Mouse (Mus musculus) hindbrain, embryonic 16.5 days (tissue): ENCODE data around the gene Riox2. TPM values are rescaled to one million over a fixed set of nuclear protein-coding genes. Genes with fewer than 3 reads are reported as not detected.
"Not testable (repeated sequence)": the region's sequence is repeated elsewhere in the genome, so short reads cannot be mapped to it uniquely, and the experiment has no call there.

Experiments used
- ATAC-seq: fragments of 200-750 bp; cut with Nextera tagmentation; 2 replicates; pipeline ENCODE4 v1.8.0; 2017; ENCODE audit warnings: moderate TSS enrichment, moderate library complexity
- H3K27ac ChIP-seq: fragments of 300-500 bp; sonication (generic); 2 replicates; pipeline ENCODE4 v1.5.1; 2014; ENCODE audit warnings: low read depth, mild to moderate bottlenecking, control low read depth, low read length, moderate library complexity
- H3K27me3 ChIP-seq: fragments of 300-500 bp; sonication (generic); replicated peaks from 2 replicates; pipeline ENCODE4 v1.6.1; 2014; ENCODE audit warnings: low read length; ENCODE audit not compliant: control insufficient read depth, insufficient read depth
- H3K36me3 ChIP-seq: fragments of 300-500 bp; sonication (generic); 2 replicates; pipeline ENCODE4 v1.6.1; 2014; ENCODE audit warnings: mild to moderate bottlenecking, low read length, moderate library complexity, mixed read lengths; ENCODE audit not compliant: control insufficient read depth, insufficient read depth
- H3K4me1 ChIP-seq: fragments of 300-500 bp; sonication (generic); 2 replicates; pipeline ENCODE4 v1.6.1; 2014; ENCODE audit warnings: low read depth, low read length; ENCODE audit not compliant: control insufficient read depth, insufficient read depth
- H3K4me2 ChIP-seq: fragments of 300-500 bp; sonication (generic); 2 replicates; pipeline ENCODE4 v1.6.1; 2014; ENCODE audit warnings: mild to moderate bottlenecking, low read length, control low read depth, moderate library complexity
- H3K4me3 ChIP-seq: fragments of 300-500 bp; sonication (generic); 2 replicates; pipeline ENCODE4 v1.5.1; 2014; ENCODE audit warnings: mild to moderate bottlenecking, low read length, control low read depth, moderate library complexity
- H3K9ac ChIP-seq: fragments of 300-500 bp; sonication (generic); 2 replicates; pipeline ENCODE4 v1.6.1; 2014; ENCODE audit warnings: low read depth, mild to moderate bottlenecking, control low read depth, low read length, moderate library complexity
- H3K9me3 ChIP-seq: fragments of 300-500 bp; sonication (generic); 2 replicates; pipeline ENCODE4 v1.6.1; 2014; ENCODE audit warnings: mild to moderate bottlenecking, low read length, moderate library complexity; ENCODE audit not compliant: control insufficient read depth
- WGBS: fragments of 180-500 bp; shearing (Covaris S2); extraction: QIAGEN DNeasy Blood & Tissue Kit; methylation state at CpG from one replicate; pipeline ENCODE4 v1.1.7; 2014; 5-methylcytosine and 5-hydroxymethylcytosine counted together
- polyA plus RNA-seq: library from polyadenylated mRNA; unstranded; fragments of >200 nt; fragmentation: Nextera tagmentation; extraction: Ambion mirVana; gene quantifications from 2 replicates; pipeline ENCODE4 v1.2.1, GENCODE M21; 2015

Gene Riox2
- polyA plus RNA-seq, result 16.8 and 19.0 TPM in 2 replicates

DNA sequence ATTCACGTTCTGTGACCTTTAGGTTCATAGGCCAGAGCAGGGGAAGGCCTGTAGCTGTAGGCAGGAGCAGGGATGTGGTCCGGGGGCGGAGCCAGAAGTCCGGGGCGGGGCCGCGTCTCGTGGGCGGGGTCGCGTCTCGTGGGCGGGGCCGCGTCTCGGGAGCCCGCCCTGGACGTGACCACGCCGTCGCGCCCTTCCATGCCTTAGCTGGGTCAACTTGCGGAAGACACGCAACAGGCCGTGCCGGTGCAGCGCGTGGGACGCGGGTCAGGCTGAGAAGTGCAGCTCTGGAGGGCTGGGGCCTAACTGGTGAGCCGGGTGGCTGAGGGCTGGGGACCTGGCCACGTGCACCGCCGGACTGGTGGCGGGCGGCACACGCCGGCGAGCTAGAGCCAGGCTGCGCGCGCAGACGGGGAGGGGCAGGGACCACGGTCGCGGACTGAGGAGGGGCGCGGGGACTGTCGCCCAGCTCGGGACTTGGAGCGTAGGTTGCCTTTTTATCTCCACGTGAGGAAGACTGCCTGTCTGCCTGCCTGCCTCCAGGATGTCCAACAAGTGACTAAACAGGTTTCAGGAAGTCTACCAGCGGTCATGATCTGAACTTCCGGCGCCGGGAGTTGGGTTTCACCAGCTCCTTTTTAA is at the start of gene Riox2:
Gene Riox2 (plus strand): TSS at position 139 of the 642 bp plus-strand sequence.
- Histone ChIP-seq H3K36me3 (no peaks in the 10 kb centered on the region), H3K27ac (no peak within 1 kb of the TSS; the same call in 1 of the 2 replicates), H3K9ac (peak within 1 kb of the TSS; percentile 79), H3K4me3 (peak within 1 kb of the TSS; percentile 87), H3K9me3 (no peaks in the 10 kb centered on the region), H3K27me3 (no peaks in the 10 kb centered on the region), H3K4me1 (no peaks in the 10 kb centered on the region; the same call in 1 of the 2 replicates), H3K4me2 (peak within 1 kb of the TSS; percentile 80)
- peak; percentile 97 for ATAC-seq
- 2% methylated on average over 53 of the region's 56 CpGs for WGBS

DNA sequence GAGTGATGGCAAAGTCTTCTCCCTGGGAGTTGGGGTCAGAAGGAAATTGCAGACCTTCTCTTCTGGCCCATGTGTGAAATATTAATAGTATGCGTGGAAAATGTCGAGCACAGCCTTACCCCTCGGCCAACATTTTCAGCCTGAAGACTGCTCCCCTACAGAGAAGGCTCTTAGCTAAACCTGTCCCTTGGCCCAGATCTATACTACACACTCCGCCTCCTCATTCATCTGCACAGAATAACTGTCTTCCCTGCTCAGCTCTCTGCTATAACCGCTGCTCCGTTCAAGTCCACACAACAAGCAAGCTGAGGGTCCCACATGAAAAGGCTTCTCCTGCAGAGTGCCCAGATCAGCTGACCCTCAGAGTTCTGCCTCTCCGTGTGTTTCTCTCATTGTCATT is 43.6 kb upstream of the Riox2 start:
- Histone ChIP-seq H3K9me3 (no peaks in the 10 kb centered on the region), H3K27me3 (no peaks in the 10 kb centered on the region), H3K27ac (no peak overlapping the region), H3K4me1 (no peaks in the 10 kb centered on the region), H3K4me2 (no peak overlapping the region), H3K36me3 (no peaks in the 10 kb centered on the region), H3K4me3 (no peak overlapping the region), H3K9ac (no peak overlapping the region)
- 51% methylated on average over 7 of the region's 7 CpGs for WGBS
- ATAC-seq, result no peak; the same call in 1 of the 2 replicates

DNA sequence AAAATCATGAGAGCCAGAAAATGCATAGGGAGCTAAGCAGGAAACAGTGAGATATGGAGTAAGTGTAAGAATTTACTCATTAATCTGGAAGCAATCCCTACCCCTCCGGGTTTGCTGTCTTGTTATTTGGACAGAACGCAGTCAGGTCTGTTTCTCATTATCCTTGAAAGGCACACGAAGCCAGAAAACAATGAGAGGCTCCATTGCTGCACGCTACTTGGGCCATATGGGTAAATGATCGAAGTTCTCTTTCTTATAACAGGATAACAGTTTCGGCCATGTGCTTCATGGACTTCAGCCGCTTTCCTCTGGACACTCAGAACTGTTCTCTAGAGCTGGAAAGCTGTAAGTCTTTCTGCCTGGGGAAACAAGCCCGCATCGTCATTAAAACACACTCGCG is 38.4 kb upstream of the Riox2 start:
- H3K9me3 ChIP-seq, result no peaks in the 10 kb centered on the region
- H3K4me1 ChIP-seq, result no peaks in the 10 kb centered on the region
- H3K9ac ChIP-seq, result no peak overlapping the region
- H3K27me3 ChIP-seq, result no peaks in the 10 kb centered on the region
- H3K36me3 ChIP-seq, result no peaks in the 10 kb centered on the region
- no peak overlapping the region for H3K27ac ChIP-seq
- no peak overlapping the region for H3K4me3 ChIP-seq
- 64% methylated on average over 11 of the region's 11 CpGs for WGBS
- no peak for ATAC-seq
- H3K4me2 ChIP-seq, result peak overlapping the region; percentile 23; the same call in 1 of the 2 replicates

DNA sequence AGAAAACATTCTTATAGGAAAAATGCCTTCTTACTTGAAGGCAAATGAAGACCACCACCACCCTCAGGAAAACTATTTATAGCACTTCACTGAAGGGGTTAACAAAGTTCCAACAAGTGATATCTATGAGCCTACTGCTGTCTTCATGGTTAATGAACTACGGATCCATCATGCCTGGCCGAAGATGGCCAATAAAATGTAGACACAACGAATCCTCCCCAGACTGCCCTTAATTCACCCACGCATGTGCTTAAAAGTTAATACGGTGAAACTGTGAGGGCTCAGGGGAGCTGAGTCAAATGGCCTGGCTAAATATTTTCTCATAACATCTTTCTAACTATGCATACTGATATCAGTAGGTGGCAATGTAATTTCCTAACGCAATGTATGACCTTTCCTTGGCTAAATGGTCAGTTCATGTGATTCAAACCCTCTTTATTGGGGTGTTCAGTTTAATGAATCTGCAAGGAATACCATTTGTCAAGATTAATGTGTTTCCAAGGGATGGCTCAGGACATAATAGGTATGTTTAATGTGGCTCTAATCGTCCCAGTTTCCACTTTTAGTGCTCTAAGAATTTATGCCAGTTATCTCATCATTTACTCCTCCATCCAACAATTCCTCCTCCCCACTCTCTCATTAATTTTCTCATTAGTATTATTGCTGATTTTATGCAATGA is 26.6 kb upstream of the Riox2 start:
- no peak overlapping the region for H3K4me3 ChIP-seq
- H3K36me3 ChIP-seq, result no peaks in the 10 kb centered on the region
- H3K27ac ChIP-seq, result no peak overlapping the region
- no peaks in the 10 kb centered on the region for H3K27me3 ChIP-seq
- no peak overlapping the region for H3K4me2 ChIP-seq
- no peak for ATAC-seq
- H3K4me1 ChIP-seq, result no peaks in the 10 kb centered on the region
- 64% methylated on average over 7 of the region's 7 CpGs for WGBS
- H3K9me3 ChIP-seq, result no peaks in the 10 kb centered on the region
- H3K9ac ChIP-seq, result no peak overlapping the region

DNA sequence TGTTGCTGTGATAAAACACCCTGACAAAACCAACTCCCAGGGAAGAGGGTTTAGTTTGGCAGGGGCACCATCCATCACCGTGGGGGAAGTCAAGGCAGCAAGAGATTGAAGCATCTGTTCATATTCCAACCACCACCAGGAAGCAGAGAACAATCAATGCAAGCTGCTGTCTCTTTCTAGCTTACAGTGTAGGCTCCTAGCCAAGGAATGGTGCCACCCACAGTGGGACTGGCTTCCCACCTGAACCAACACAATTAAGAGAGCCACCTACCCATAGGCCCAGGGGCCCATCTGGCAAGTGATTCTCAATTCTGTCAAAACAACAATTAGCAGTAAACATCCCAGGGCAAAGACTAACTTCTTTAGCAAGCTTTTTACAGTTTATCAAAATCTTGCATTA is 23.4 kb upstream of the Riox2 start:
- Histone ChIP-seq H3K9ac (no peak overlapping the region), H3K27me3 (no peaks in the 10 kb centered on the region), H3K36me3 (no peaks in the 10 kb centered on the region), H3K4me1 (no peaks in the 10 kb centered on the region), H3K4me3 (no peak overlapping the region), H3K27ac (no peak overlapping the region), H3K9me3 (no peaks in the 10 kb centered on the region), H3K4me2 (no peak overlapping the region)
- WGBS, result 71% methylated on average over 1 of the region's 1 CpGs
- no peak for ATAC-seq

DNA sequence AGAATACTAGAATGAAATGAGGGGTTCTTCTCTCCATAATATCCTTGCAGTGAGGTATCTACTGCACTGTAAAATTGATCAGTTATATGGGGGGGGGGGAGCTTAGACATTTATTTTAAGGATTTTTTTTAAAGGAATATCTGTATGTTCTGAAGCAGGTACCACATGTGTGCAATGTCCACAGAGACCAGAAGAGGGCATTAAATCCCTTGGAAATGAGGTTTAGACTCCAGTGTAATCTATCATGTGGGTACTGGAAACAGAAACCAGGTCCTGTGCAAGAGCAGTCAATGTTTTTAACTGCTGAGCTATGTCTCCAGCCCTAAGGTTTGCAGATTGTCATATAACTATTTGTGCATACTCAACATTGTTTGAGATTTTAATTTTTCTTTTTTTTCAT is 22.5 kb upstream of the Riox2 start:
- Histone ChIP-seq H3K4me1 (no peaks in the 10 kb centered on the region), H3K9ac (no peak overlapping the region), H3K27me3 (no peaks in the 10 kb centered on the region), H3K4me2 (no peak overlapping the region), H3K9me3 (no peaks in the 10 kb centered on the region), H3K4me3 (no peak overlapping the region), H3K36me3 (no peaks in the 10 kb centered on the region), H3K27ac (no peak overlapping the region)
- ATAC-seq, result no peak

DNA sequence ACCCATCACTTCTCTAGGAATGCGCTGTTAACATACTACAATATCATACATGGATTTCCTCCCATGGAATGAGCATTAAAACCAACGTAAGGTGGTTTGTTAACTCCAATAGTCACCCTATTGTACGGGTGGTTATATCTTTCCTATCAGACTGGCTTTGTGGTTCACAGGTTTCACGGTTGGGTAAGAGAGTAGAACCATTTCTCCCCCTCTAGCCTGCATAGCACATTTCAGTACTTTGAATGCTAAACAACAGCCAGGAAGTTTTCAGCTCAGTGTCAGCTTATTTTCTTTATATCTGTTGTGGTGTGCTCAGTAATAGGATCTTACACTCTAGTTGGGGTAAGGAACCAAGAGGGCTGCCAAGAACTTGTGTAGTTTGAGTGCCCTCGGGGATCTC is 19.8 kb upstream of the Riox2 start:
- Histone ChIP-seq H3K27ac (no peak overlapping the region), H3K36me3 (no peaks in the 10 kb centered on the region), H3K9me3 (no peaks in the 10 kb centered on the region), H3K4me1 (no peaks in the 10 kb centered on the region), H3K4me2 (no peak overlapping the region), H3K27me3 (no peaks in the 10 kb centered on the region), H3K4me3 (no peak overlapping the region), H3K9ac (no peak overlapping the region)
- WGBS, result 89% methylated on average over 5 of the region's 5 CpGs
- ATAC-seq, result no peak

DNA sequence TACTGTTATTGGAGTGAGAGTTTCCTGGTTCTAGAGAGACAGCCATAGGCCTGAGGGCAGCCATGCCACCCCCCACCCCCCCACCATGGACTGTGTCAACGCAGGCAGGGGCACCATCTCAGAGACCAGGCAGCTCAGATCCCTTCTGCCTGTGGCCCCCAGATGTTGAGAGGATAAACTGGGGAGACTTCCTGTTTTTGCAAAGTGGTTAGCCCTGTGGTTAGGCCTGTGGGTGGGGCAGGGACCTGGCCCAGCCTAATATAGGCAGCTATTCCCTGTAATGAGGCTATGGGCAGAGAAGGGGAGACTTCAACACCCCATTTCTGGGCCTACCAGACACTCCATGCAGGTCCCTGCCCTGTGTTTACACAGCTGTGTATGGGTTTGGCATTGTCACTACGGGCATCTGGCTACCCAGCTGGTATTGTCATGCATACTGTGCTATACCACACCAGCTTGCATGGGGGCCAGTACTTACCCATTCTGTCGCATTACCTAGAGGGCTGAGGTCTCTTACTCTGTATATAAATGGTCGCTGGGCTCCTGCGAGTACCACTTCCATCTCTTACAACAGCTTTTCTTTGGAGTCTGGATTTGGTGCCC is 12.2 kb upstream of the Riox2 start:
- not testable (repeated sequence) for H3K4me2 ChIP-seq, H3K4me1 ChIP-seq, H3K9ac ChIP-seq, H3K27me3 ChIP-seq, H3K4me3 ChIP-seq, H3K27ac ChIP-seq, ATAC-seq, H3K9me3 ChIP-seq, H3K36me3 ChIP-seq
- 84% methylated on average over 5 of the region's 5 CpGs for WGBS

DNA sequence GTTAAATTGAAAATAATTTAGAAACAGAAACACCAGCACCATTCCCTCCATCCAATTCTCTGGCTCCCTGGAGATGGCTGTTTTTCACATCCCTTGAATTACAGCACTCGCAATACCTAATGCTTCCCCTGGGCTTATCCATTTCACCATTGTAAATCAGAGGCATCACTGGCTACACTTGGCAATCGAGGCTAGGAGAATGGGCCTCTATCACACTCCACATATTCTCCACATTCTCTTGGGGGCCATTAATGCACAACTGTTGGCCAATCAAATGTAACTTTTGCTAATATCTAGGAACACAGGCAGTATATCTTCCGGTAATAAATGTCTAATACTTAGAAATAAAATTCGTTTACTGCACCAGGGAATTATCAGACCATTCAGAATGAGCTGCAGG is 8.0 kb upstream of the Riox2 start:
- Histone ChIP-seq H3K9me3 (peaks cover 3% of the 10 kb centered on the region; the same call in 1 of the 2 replicates), H3K27me3 (no peaks in the 10 kb centered on the region), H3K36me3 (no peaks in the 10 kb centered on the region), H3K27ac (no peak overlapping the region), H3K9ac (no peak overlapping the region), H3K4me2 (no peak overlapping the region), H3K4me1 (no peaks in the 10 kb centered on the region), H3K4me3 (no peak overlapping the region)
- WGBS, result 61% methylated on average over 4 of the region's 4 CpGs
- ATAC-seq, result no peak
